Mouse (Mus musculus): ENCODE measurements around the gene Glb1l. TPM values are rescaled to one million over a fixed set of nuclear protein-coding genes. Genes with fewer than 3 reads are reported as not detected.

Gene Glb1l
- 2.0 TPM for polyA plus RNA-seq (2012; fragmentation: generic; extraction: Trizol)

DNA sequence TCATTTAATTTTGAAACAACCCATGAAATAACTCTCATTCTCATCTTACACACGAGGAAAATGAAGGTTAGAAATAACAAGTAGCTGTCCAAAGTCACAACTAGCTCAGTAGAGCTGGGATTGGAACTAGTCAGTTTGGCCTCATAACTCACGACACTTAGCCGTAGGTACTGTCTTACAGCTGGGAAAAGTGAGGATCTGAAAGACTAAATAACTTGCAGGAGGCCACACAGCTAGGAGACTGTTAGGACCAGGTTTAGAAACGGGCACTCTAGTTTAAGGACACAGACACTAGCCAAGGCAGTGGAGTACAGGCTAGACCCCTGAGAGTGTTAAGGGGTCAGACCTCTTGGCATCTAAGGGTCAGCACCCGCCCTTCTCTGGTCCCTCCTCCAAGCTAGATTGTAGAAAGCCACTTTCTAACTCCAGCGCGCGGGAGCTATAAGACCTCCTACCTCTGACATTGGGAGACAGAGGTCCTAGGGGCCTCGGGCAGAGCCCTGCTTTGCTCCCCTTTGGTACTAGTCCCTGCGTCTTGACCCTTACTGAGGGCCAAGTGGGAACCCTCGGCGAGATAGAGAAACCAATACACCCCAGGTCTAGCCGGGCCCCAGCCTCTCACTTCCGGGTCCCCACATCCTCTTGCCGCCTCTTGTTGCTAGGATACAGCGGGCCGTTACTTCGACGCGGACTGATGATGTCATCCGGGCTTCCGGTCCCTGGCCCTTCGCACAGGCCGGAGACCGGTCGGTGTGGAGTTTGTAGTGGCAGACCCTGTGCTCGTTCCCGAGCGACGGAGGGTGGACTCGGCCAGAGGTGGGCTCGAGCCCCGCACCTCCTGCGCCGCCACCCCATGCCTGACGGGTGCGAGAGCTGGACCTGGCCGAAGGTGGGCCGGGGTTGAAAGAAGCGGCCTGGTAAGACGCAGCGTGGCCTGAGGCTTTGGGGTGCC, at the start of gene Glb1l, which contains the start of gene Stk16:
Gene Glb1l, minus strand, starts transcription at position 678 of the 952 bp plus-strand sequence.
Gene Stk16, plus strand, starts transcription at position 703 of the 952 bp plus-strand sequence.
- Histone ChIP-seq H3ac (ENCODE audit: control insufficient read depth, insufficient read length) (peak within 1 kb of the TSS; percentile 64), H3K4me3 (peak within 1 kb of the TSS; percentile 88), H3K79me2 (ENCODE audit: control insufficient read depth, insufficient read depth) (peaks cover 27% of the 10 kb centered on the region), H3K4me2 (ENCODE audit: low read depth) (peak within 1 kb of the TSS; percentile 94), H3K27me3 (ENCODE audit: control insufficient read depth, insufficient read depth, insufficient read length) (no peaks in the 10 kb centered on the region), H3K36me3 (ENCODE audit: control insufficient read depth, insufficient read depth) (peaks cover 20% of the 10 kb centered on the region)
- no peak for TF ChIP-seq MYOG (IDR thresholded peaks at IDR 0.05; ENCODE audit: control insufficient read depth in 1 of 3, insufficient read depth in 1 of 3, insufficient read length in 2 of 3, low read depth in 2 of 3)
- peak; percentile 91 for TF ChIP-seq POLR2AphosphoS2 (IDR thresholded peaks at IDR 0.05; ENCODE audit: insufficient read length, low read depth)
- no peak for TF ChIP-seq REST (IDR thresholded peaks at IDR 0.05; ENCODE audit: insufficient read depth, insufficient read length)
- peak; percentile 27 for TF ChIP-seq SRF (IDR thresholded peaks at IDR 0.05; ENCODE audit: control insufficient read depth, insufficient read length, low read depth)
- no peak for TF ChIP-seq E2F4 (IDR thresholded peaks at IDR 0.05; ENCODE audit: insufficient read depth)
- TF ChIP-seq POLR2A (IDR thresholded peaks at IDR 0.05; ENCODE audit: insufficient read length, low read depth) = peak; percentile 88
- no peak for TF ChIP-seq MAX (IDR thresholded peaks at IDR 0.05; ENCODE audit: low read depth)
- no peak for TF ChIP-seq MYOD1 (IDR thresholded peaks at IDR 0.05; ENCODE audit: control insufficient read depth in 1 of 3, insufficient read length in 2 of 3, low read depth in 2 of 3)

- Histone ChIP-seq H3K4me2 (ENCODE audit: low read depth) (no peak overlapping the region), H3K4me3 (no peak overlapping the region), H3K79me2 (ENCODE audit: control insufficient read depth, insufficient read depth) (no peaks in the 10 kb centered on the region), H3K27me3 (ENCODE audit: control insufficient read depth, insufficient read depth, insufficient read length) (no peaks in the 10 kb centered on the region), H3K36me3 (ENCODE audit: control insufficient read depth, insufficient read depth) (no peaks in the 10 kb centered on the region), H3ac (ENCODE audit: control insufficient read depth, insufficient read length) (no peak overlapping the region)
- TF ChIP-seq POLR2A (IDR thresholded peaks at IDR 0.05; ENCODE audit: insufficient read length, low read depth) = no peak
- no peak for TF ChIP-seq CEBPB (IDR thresholded peaks at IDR 0.05; ENCODE audit: insufficient read depth, poor library complexity, severe bottlenecking)
- no peak for TF ChIP-seq USF1 (IDR thresholded peaks at IDR 0.05; ENCODE audit: low read depth)
- TF ChIP-seq MYOG (IDR thresholded peaks at IDR 0.05; ENCODE audit: control insufficient read depth in 1 of 3, insufficient read depth in 1 of 3, insufficient read length in 2 of 3, low read depth in 2 of 3) = no peak
- no peak for TF ChIP-seq MYOD1 (IDR thresholded peaks at IDR 0.05; ENCODE audit: control insufficient read depth in 1 of 3, insufficient read length in 2 of 3, low read depth in 2 of 3)
- TF ChIP-seq POLR2AphosphoS2 (IDR thresholded peaks at IDR 0.05; ENCODE audit: insufficient read length, low read depth) = no peak
- TF ChIP-seq MAX (IDR thresholded peaks at IDR 0.05; ENCODE audit: low read depth) = no peak
- TF ChIP-seq TCF12 (IDR thresholded peaks at IDR 0.05; ENCODE audit: insufficient read depth, poor library complexity, severe bottlenecking) = no peak
- TF ChIP-seq E2F4 (IDR thresholded peaks at IDR 0.05; ENCODE audit: insufficient read depth) = no peak
- TF ChIP-seq SRF (IDR thresholded peaks at IDR 0.05; ENCODE audit: control insufficient read depth, insufficient read length, low read depth) = no peak
Observed at GRCm38 (mm10) chr1:75255516-75256046, 45.0 kb upstream of the Glb1l start.

GRCm38 (mm10) chr1:75254625-75255013, 44.0 kb upstream of the Glb1l start:
- Histone ChIP-seq H3ac (ENCODE audit: control insufficient read depth, insufficient read length) (no peak overlapping the region), H3K36me3 (ENCODE audit: control insufficient read depth, insufficient read depth) (no peaks in the 10 kb centered on the region), H3K79me2 (ENCODE audit: control insufficient read depth, insufficient read depth) (no peaks in the 10 kb centered on the region), H3K4me2 (ENCODE audit: low read depth) (no peak overlapping the region), H3K27me3 (ENCODE audit: control insufficient read depth, insufficient read depth, insufficient read length) (no peaks in the 10 kb centered on the region), H3K4me3 (no peak overlapping the region)
- TF ChIP-seq MYOD1 (IDR thresholded peaks at IDR 0.05; ENCODE audit: control insufficient read depth in 1 of 3, insufficient read length in 2 of 3, low read depth in 2 of 3) (no peak), SRF (IDR thresholded peaks at IDR 0.05; ENCODE audit: control insufficient read depth, insufficient read length, low read depth) (no peak), POLR2A (IDR thresholded peaks at IDR 0.05; ENCODE audit: insufficient read length, low read depth) (no peak), CEBPB (IDR thresholded peaks at IDR 0.05; ENCODE audit: insufficient read depth, poor library complexity, severe bottlenecking) (no peak), MYOG (IDR thresholded peaks at IDR 0.05; ENCODE audit: control insufficient read depth in 1 of 3, insufficient read depth in 1 of 3, insufficient read length in 2 of 3, low read depth in 2 of 3) (no peak), MAX (IDR thresholded peaks at IDR 0.05; ENCODE audit: low read depth) (no peak), E2F4 (IDR thresholded peaks at IDR 0.05; ENCODE audit: insufficient read depth) (no peak), TCF3 (IDR thresholded peaks at IDR 0.05; ENCODE audit: insufficient read length, low read depth) (no peak), USF1 (IDR thresholded peaks at IDR 0.05; ENCODE audit: low read depth) (no peak), POLR2AphosphoS2 (IDR thresholded peaks at IDR 0.05; ENCODE audit: insufficient read length, low read depth) (no peak)

DNA sequence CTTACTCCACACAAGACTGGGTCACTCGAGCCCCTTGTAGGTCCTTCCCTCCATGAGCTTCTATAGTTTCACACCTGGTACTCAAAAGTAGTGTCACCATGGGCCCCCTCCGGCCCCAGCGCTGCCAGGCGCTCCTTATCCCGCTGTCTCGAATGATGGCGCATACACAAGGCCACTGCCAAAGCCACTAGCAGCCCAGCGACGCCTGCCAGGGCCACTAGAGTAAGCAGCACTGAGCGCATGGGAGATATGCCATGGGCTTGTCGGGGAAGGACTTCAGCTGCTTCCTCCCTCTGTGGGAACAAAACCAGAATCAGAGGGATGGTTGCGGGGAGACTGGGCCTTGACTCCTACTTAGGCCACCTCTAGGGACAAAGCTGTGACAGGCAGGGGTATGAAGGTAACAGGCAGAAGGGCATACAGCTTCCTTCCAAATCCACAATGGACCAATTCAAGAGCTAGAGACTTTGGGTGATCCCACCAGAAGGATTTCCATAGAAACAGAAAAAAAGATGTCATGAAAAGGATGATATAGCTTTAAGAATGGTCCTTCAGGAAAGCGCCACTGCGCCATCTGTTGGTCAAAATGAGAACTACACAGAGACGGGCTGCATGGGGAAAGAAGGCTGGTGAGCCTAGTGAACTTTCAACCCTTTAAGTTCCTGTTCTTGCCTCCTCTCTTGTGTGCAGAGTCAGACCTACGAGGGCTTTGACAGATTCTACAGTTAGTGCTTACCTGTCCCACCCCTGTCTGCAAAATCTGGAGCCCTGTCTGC, 43.4 kb upstream of the Glb1l start:
- H3K4me2 ChIP-seq (ENCODE audit: low read depth) = no peak overlapping the region
- H3K79me2 ChIP-seq (ENCODE audit: control insufficient read depth, insufficient read depth) = no peaks in the 10 kb centered on the region
- H3ac ChIP-seq (ENCODE audit: control insufficient read depth, insufficient read length) = no peak overlapping the region
- no peak overlapping the region for H3K4me3 ChIP-seq
- H3K27me3 ChIP-seq (ENCODE audit: control insufficient read depth, insufficient read depth, insufficient read length) = no peaks in the 10 kb centered on the region
- no peaks in the 10 kb centered on the region for H3K36me3 ChIP-seq (ENCODE audit: control insufficient read depth, insufficient read depth)
- TF ChIP-seq TCF12 (IDR thresholded peaks at IDR 0.05; ENCODE audit: insufficient read depth, poor library complexity, severe bottlenecking) (no peak), POLR2AphosphoS2 (IDR thresholded peaks at IDR 0.05; ENCODE audit: insufficient read length, low read depth) (no peak), E2F4 (IDR thresholded peaks at IDR 0.05; ENCODE audit: insufficient read depth) (no peak)
